Mouse (Mus musculus): ENCODE measurements around the gene Galk1.

Galk1 gene

GRCm38 (mm10) chr11:116012262-116012947 is at the start of gene Galk1:
TSS of gene Galk1 (minus strand) at chr11:116012719.
- in situ Hi-C loops (cut with MboI, MseI), result loop anchor here (5.0 kb wide), 1 partner anchor 80 kb away; the partner anchor contains the start of genes Recql5 and Sap30bp

- in situ Hi-C loops (cut with MboI, MseI), result no loop called here
These were observed 49.3 kb upstream of the Galk1 start for GRCm38 (mm10) chr11:116061641-116062415.

GRCm38 (mm10) chr11:116060596-116060995 is 48.1 kb upstream of the Galk1 start:
- in situ Hi-C loops (cut with MboI, MseI), result no loop called here

GRCm38 (mm10) chr11:116059691-116060025 is 47.1 kb upstream of the Galk1 start:
- in situ Hi-C loops (cut with MboI, MseI), result no loop called here

GRCm38 (mm10) chr11:116058868-116059690 is 46.6 kb upstream of the Galk1 start:
- in situ Hi-C loops (cut with MboI, MseI), result no loop called here

- in situ Hi-C loops (cut with MboI, MseI), result no loop called here
These were observed 45.6 kb upstream of the Galk1 start for GRCm38 (mm10) chr11:116058022-116058614.

- in situ Hi-C loops (cut with MboI, MseI), result no loop called here
These were observed 44.8 kb upstream of the Galk1 start for GRCm38 (mm10) chr11:116057237-116057881.

GRCm38 (mm10) chr11:116055873-116056272 is 43.4 kb upstream of the Galk1 start:
- in situ Hi-C loops (cut with MboI, MseI), result no loop called here

GRCm38 (mm10) chr11:116053510-116054229 is 41.2 kb upstream of the Galk1 start:
- in situ Hi-C loops (cut with MboI, MseI), result no loop called here

GRCm38 (mm10) chr11:116050196-116050595 is 37.7 kb upstream of the Galk1 start:
- in situ Hi-C loops (cut with MboI, MseI), result no loop called here

- in situ Hi-C loops (cut with MboI, MseI), result no loop called here
These were observed 37.1 kb upstream of the Galk1 start for GRCm38 (mm10) chr11:116049610-116050009.

GRCm38 (mm10) chr11:116045173-116045572 is 32.7 kb upstream of the Galk1 start:
- in situ Hi-C loops (cut with MboI, MseI), result no loop called here

- in situ Hi-C loops (cut with MboI, MseI), result no loop called here
These were observed 30.8 kb upstream of the Galk1 start for GRCm38 (mm10) chr11:116043286-116043685.

GRCm38 (mm10) chr11:116042372-116043138 is 30.0 kb upstream of the Galk1 start:
- in situ Hi-C loops (cut with MboI, MseI), result no loop called here

- in situ Hi-C loops (cut with MboI, MseI), result no loop called here
These were observed 29.3 kb upstream of the Galk1 start for GRCm38 (mm10) chr11:116041833-116042232.

- in situ Hi-C loops (cut with MboI, MseI), result no loop called here
These were observed 28.1 kb upstream of the Galk1 start for GRCm38 (mm10) chr11:116040593-116040992.

- in situ Hi-C loops (cut with MboI, MseI), result no loop called here
These were observed 25.3 kb upstream of the Galk1 start for GRCm38 (mm10) chr11:116037826-116038225.

GRCm38 (mm10) chr11:116036671-116037070 is 24.2 kb upstream of the Galk1 start:
- in situ Hi-C loops (cut with MboI, MseI), result no loop called here

- in situ Hi-C loops (cut with MboI, MseI), result loop anchor here (5.0 kb wide), 1 partner anchor 38 kb away; no protein-coding TSS in a partner anchor
These were observed 22.1 kb upstream of the Galk1 start for GRCm38 (mm10) chr11:116034584-116034983.
